Mouse (Mus musculus): ENCODE results near the gene Gpr156. TPM values are rescaled to one million over a fixed set of nuclear protein-coding genes. Genes with fewer than 3 reads are reported as not detected.

Gpr156 gene
- polyA plus RNA-seq, 1 experiment from 2014 or later: not detected

DNA sequence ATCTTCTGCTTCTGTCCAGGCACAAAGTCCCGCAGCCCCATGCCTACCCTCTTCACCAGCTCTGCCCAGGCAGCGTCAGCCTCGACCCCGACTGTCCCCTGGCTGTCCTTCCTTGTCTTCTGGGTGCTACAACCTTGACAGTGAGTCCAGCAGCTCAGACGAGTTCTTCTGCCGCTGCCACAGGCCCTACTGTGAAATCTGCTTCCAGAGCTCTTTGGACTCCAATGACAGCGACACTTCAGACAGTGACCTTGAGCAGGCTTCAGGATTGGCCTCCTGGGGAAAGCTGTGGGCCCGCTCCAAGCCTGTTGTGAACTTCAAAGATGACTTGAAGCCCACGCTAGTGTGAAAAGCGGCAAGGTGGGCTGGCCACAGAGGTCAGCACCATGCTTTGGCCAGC lies 89.2 kb downstream of the Gpr156 start:
- H3K4me3 ChIP-seq (replicated peaks): no peak overlapping the region
- H3K27me3 ChIP-seq: no peaks in the 10 kb centered on the region
- H3K4me1 ChIP-seq (replicated peaks): no peaks in the 10 kb centered on the region
- H3K36me3 ChIP-seq (replicated peaks): no peaks in the 10 kb centered on the region
- 66% methylated on average over 10 of the region's 10 CpGs for whole genome bisulfite sequencing (ENCODE audit: insufficient replicate concordance)
- H3K9me3 ChIP-seq (replicated peaks): no peaks in the 10 kb centered on the region
- H3K9ac ChIP-seq: no peak overlapping the region
- H3K4me2 ChIP-seq: no peak overlapping the region
- no peak overlapping the region for H3K27ac ChIP-seq (replicated peaks)
- no peak for ATAC-seq (ENCODE audit: insufficient read depth)

GRCm38 (mm10) chr16:38008371-38008770 lies 92.1 kb downstream of the Gpr156 start:
- no peak overlapping the region for H3K9ac ChIP-seq
- H3K4me3 ChIP-seq (replicated peaks): no peak overlapping the region
- no peak overlapping the region for H3K27ac ChIP-seq (replicated peaks)
- ATAC-seq (ENCODE audit: insufficient read depth): no peak
- WGBS (ENCODE audit: insufficient replicate concordance): 77% methylated on average over 5 of the region's 5 CpGs
- H3K4me2 ChIP-seq: no peak overlapping the region
- no peaks in the 10 kb centered on the region for H3K27me3 ChIP-seq
- no peaks in the 10 kb centered on the region for H3K9me3 ChIP-seq (replicated peaks)
- H3K4me1 ChIP-seq (replicated peaks): no peaks in the 10 kb centered on the region
- H3K36me3 ChIP-seq (replicated peaks): no peaks in the 10 kb centered on the region

- Histone ChIP-seq H3K27me3 (no peaks in the 10 kb centered on the region), H3K4me2 (no peak overlapping the region), H3K27ac (replicated peaks) (no peak overlapping the region), H3K36me3 (replicated peaks) (no peaks in the 10 kb centered on the region), H3K4me1 (replicated peaks) (no peaks in the 10 kb centered on the region), H3K9me3 (replicated peaks) (no peaks in the 10 kb centered on the region), H3K4me3 (replicated peaks) (no peak overlapping the region), H3K9ac (no peak overlapping the region)
- ATAC-seq (ENCODE audit: insufficient read depth): no peak
- 72% methylated on average over 14 of the region's 14 CpGs for WGBS (ENCODE audit: insufficient replicate concordance)
These were observed 92.9 kb downstream of the Gpr156 start for GRCm38 (mm10) chr16:38009041-38009825.

DNA sequence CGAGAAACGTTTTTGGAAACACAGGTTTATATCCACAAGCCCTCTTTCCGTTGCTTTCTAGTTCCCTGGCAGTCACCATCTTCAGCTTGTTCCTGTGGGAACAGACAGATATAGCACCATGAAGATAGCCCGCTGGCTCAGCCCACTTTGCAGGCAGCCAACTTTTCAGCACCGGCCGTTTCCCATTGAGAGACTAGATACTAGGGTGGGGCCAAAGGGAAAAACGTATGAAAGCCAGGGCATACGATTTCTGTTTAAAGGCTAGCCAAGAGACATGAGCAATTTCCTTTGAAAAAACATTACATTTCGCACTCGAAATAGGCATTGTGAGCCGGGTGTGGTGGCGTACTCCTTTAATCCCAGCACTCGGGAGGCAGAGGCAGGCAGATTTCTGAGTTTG lies 95.2 kb downstream of the Gpr156 start:
- WGBS (ENCODE audit: insufficient replicate concordance): 65% methylated on average over 13 of the region's 13 CpGs

DNA sequence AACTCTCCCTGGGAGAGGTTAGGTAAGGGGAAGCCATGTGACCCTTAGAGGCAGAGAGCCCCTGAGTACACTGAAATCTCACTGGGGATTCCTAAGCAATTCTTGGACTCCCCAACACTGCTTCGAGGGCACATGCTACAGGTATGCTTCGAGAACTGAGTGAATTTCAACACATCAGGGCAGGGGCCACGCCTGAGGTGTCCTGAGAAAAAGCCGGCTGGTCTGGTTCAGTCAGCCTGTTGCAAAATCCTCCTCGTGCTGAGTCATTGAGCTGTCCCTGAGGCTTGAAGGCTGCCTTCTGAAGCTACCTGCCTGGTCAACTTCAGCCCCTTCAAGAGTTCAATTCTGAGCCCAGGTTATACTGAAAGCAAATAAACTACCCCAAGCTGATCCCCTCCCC lies 96.1 kb downstream of the Gpr156 start:
- Histone ChIP-seq H3K36me3 (replicated peaks) (no peaks in the 10 kb centered on the region), H3K4me1 (replicated peaks) (no peaks in the 10 kb centered on the region), H3K27ac (replicated peaks) (no peak overlapping the region), H3K9me3 (replicated peaks) (no peaks in the 10 kb centered on the region), H3K4me3 (replicated peaks) (no peak overlapping the region), H3K4me2 (no peak overlapping the region), H3K9ac (no peak overlapping the region), H3K27me3 (no peaks in the 10 kb centered on the region)
- 27% methylated on average over 5 of the region's 5 CpGs for WGBS (ENCODE audit: insufficient replicate concordance)
- no peak for ATAC-seq (ENCODE audit: insufficient read depth)

More for the DNA sequence above, 95.2 kb downstream of the Gpr156 start:
- Histone ChIP-seq H3K4me1 (replicated peaks) (no peaks in the 10 kb centered on the region), H3K4me2 (no peak overlapping the region), H3K4me3 (replicated peaks) (no peak overlapping the region), H3K9ac (no peak overlapping the region), H3K27ac (replicated peaks) (no peak overlapping the region), H3K36me3 (replicated peaks) (no peaks in the 10 kb centered on the region), H3K9me3 (replicated peaks) (no peaks in the 10 kb centered on the region), H3K27me3 (no peaks in the 10 kb centered on the region)
- ATAC-seq (ENCODE audit: insufficient read depth): no peak

GRCm38 (mm10) chr16:38012891-38013290 lies 96.6 kb downstream of the Gpr156 start:
- Histone ChIP-seq H3K36me3 (replicated peaks) (no peaks in the 10 kb centered on the region), H3K9ac (no peak overlapping the region), H3K27me3 (no peaks in the 10 kb centered on the region), H3K9me3 (replicated peaks) (no peaks in the 10 kb centered on the region), H3K4me2 (no peak overlapping the region), H3K4me1 (replicated peaks) (no peaks in the 10 kb centered on the region), H3K27ac (replicated peaks) (no peak overlapping the region), H3K4me3 (replicated peaks) (no peak overlapping the region)
- ATAC-seq (ENCODE audit: insufficient read depth): no peak
- 46% methylated on average over 4 of the region's 4 CpGs for WGBS (ENCODE audit: insufficient replicate concordance)

GRCm38 (mm10) chr16:38014951-38015350 lies 98.7 kb downstream of the Gpr156 start:
- Histone ChIP-seq H3K4me3 (replicated peaks) (no peak overlapping the region), H3K36me3 (replicated peaks) (no peaks in the 10 kb centered on the region), H3K4me1 (replicated peaks) (no peaks in the 10 kb centered on the region), H3K4me2 (no peak overlapping the region), H3K27me3 (no peaks in the 10 kb centered on the region), H3K9ac (no peak overlapping the region), H3K27ac (replicated peaks) (no peak overlapping the region), H3K9me3 (replicated peaks) (no peaks in the 10 kb centered on the region)
- WGBS (ENCODE audit: insufficient replicate concordance): 58% methylated on average over 4 of the region's 4 CpGs
- ATAC-seq (ENCODE audit: insufficient read depth): no peak

GRCm38 (mm10) chr16:38016928-38017524 lies 100.7 kb downstream of the Gpr156 start:
- Histone ChIP-seq H3K9ac (no peak overlapping the region), H3K9me3 (replicated peaks) (no peaks in the 10 kb centered on the region), H3K27ac (replicated peaks) (no peak overlapping the region), H3K27me3 (no peaks in the 10 kb centered on the region), H3K36me3 (replicated peaks) (no peaks in the 10 kb centered on the region), H3K4me2 (no peak overlapping the region), H3K4me3 (replicated peaks) (no peak overlapping the region), H3K4me1 (replicated peaks) (no peaks in the 10 kb centered on the region)
- 62% methylated on average over 8 of the region's 8 CpGs for WGBS (ENCODE audit: insufficient replicate concordance)
- no peak for ATAC-seq (ENCODE audit: insufficient read depth)

- ATAC-seq (ENCODE audit: insufficient read depth): no peak
- H3K4me3 ChIP-seq (replicated peaks): no peak overlapping the region
- no peaks in the 10 kb centered on the region for H3K4me1 ChIP-seq (replicated peaks)
- H3K36me3 ChIP-seq (replicated peaks): no peaks in the 10 kb centered on the region
- no peak overlapping the region for H3K27ac ChIP-seq (replicated peaks)
- no peaks in the 10 kb centered on the region for H3K9me3 ChIP-seq (replicated peaks)
- H3K27me3 ChIP-seq: no peaks in the 10 kb centered on the region
- WGBS (ENCODE audit: insufficient replicate concordance): 41% methylated on average over 4 of the region's 4 CpGs
- no peak overlapping the region for H3K9ac ChIP-seq
- no peak overlapping the region for H3K4me2 ChIP-seq
These were observed 101.7 kb downstream of the Gpr156 start for GRCm38 (mm10) chr16:38017958-38018376.

GRCm38 (mm10) chr16:38032644-38033043 lies 116.3 kb downstream of the Gpr156 start:
- 61% methylated on average over 9 of the region's 9 CpGs for WGBS (ENCODE audit: insufficient replicate concordance)
- H3K27ac ChIP-seq (replicated peaks): no peak overlapping the region
- no peak overlapping the region for H3K4me3 ChIP-seq (replicated peaks)
- no peak for ATAC-seq (ENCODE audit: insufficient read depth)
- H3K4me1 ChIP-seq (replicated peaks): no peaks in the 10 kb centered on the region
- no peak overlapping the region for H3K4me2 ChIP-seq
- H3K9ac ChIP-seq: no peak overlapping the region
- no peaks in the 10 kb centered on the region for H3K36me3 ChIP-seq (replicated peaks)
- H3K27me3 ChIP-seq: no peaks in the 10 kb centered on the region
- no peaks in the 10 kb centered on the region for H3K9me3 ChIP-seq (replicated peaks)

- Histone ChIP-seq H3K9me3 (replicated peaks) (no peaks in the 10 kb centered on the region), H3K4me3 (replicated peaks) (no peak overlapping the region), H3K36me3 (replicated peaks) (no peaks in the 10 kb centered on the region), H3K4me2 (no peak overlapping the region), H3K27me3 (no peaks in the 10 kb centered on the region), H3K4me1 (replicated peaks) (no peaks in the 10 kb centered on the region), H3K9ac (no peak overlapping the region), H3K27ac (replicated peaks) (no peak overlapping the region)
- no peak for ATAC-seq (ENCODE audit: insufficient read depth)
- 65% methylated on average over 5 of the region's 5 CpGs for WGBS (ENCODE audit: insufficient replicate concordance)
These were observed 116.8 kb downstream of the Gpr156 start for GRCm38 (mm10) chr16:38033071-38033470.
